Mouse (Mus musculus): ENCODE results near the gene Caskin2.

Caskin2 gene

GRCm38 (mm10) chr11:115805005-115805404 is 8.4 kb downstream of the Caskin2 start:
- DNase-seq (ENCODE audit: low spot score), result no peak

- DNase-seq (ENCODE audit: low spot score), result no peak
Measured at GRCm38 (mm10) chr11:115803072-115803709, 10.2 kb downstream of the Caskin2 start.

GRCm38 (mm10) chr11:115800981-115801380 is 12.5 kb downstream of the Caskin2 start:
- no peak for DNase-seq (ENCODE audit: low spot score)

DNA sequence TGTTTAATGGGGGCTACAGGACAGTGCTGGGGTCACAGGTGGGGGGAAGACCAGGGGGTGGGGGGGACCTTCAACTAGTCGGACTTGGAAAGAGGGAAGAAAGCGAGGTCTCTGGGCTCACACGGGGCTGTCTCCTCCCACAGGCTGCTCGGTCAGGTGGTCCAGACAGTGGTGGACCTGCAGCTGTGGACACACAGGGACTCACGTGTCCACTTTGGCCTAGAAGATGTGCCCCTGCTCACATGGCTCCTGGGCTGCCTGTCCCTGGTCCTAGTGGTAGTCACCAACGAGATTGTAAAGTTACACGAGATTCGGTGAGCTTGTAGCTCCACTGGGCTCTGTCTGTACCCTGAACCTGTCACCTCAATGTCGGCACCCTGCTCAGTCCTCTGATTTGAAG is 15.8 kb downstream of the Caskin2 start:
- no peak for DNase-seq (ENCODE audit: low spot score)

- no peak for DNase-seq (ENCODE audit: low spot score)
Measured at GRCm38 (mm10) chr11:115796898-115797297, 16.5 kb downstream of the Caskin2 start.

- DNase-seq (ENCODE audit: low spot score), result no peak
Measured at GRCm38 (mm10) chr11:115792353-115792752, 21.1 kb downstream of the Caskin2 start.

DNA sequence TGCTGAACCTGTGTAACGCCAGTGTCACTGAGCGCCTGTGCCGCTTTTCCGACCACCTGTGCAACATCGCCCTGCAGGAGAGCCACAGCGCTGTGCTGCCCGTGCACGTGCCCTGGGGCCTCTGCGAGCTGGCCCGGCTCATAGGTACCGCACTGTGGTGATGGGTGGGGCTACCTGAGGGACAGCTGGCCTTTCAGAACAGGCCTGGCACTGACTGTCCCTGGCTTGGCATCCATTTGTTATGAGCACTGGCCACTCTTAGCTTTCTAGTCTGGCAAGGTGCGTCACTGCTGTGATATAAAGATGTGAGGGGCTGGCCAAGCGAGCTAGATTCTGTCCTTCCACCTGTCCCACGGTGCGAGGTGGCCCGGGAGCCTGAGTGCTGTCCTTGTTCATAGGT is 21.5 kb downstream of the Caskin2 start:
- DNase-seq (ENCODE audit: low spot score), result no peak

- DNase-seq (ENCODE audit: low spot score), result no peak
Measured at GRCm38 (mm10) chr11:115789787-115790186, 23.7 kb downstream of the Caskin2 start.

GRCm38 (mm10) chr11:115786473-115786872 is 27.0 kb downstream of the Caskin2 start:
- no peak for DNase-seq (ENCODE audit: low spot score)

DNA sequence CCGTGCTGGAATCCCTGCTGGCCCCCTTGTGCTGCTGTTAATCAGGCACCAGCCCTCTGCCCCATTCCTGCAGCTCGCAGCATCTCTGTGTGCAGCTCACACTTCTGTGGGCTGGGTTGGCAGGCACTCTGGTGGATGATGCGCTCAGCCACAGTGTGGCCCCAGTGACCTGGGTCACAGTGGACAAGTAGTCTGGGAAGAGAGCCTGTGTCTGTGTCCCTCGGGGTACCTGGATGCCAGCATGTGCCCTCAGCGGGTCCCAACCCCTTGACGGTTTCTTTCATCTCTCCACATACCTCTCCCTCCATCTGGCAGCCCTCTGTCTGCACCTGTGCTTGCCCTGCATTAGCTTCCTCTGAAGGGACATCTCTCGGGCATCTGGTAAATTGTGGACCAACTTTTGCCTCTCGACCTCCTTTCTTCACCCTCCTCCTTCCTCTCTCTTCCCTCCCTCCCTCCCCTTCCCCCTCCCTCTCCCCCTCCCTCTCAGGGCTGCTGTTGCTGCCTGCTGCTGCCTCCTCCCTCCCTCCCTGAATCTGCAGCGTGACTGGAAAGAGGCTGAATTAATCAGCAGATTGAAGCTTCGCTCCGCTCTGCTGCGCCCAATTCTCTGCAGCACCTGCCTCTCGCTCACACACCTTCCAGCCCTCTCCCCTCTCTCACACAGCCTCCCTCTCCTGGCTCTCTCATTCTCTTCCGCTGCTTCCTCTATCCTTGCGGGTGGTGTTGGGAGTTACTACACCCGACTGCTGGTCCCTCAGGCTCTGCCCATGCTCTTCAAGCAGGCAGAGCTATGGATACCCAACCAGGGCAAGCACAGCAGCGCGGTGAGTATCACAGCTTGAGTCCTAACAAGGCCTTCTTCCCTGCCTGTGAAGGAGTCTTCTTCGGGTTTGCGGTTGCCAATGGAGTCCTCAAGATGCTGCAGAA is 33.0 kb downstream of the Caskin2 start:
- DNase-seq (ENCODE audit: low spot score), result no peak

DNA sequence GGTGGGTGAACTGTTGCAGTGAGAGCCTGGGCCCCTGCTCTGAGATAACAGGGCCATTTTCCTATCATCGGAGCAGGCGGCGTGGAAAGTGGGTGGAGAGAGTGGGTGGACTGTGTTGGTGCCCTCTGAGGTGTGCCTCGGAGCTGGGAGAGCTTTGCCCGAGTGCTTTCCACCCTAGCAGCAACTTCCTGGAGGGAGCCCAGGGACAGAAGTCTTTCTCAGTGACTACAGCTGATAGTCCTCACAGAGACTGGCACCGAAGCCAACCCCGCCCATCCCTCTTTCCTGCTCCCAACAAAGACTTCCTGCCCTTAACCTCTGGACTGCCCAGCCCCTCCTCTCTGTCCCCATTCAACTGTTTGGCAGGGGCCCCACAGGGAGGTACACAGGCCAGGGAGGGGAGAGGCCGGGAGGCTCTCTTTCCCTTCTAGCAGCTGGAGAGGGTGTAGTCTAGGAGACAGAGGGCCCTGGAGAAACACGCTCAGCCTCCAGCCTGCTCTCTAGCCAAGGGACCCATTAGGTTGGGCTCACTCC is 34.3 kb downstream of the Caskin2 start:
- DNase-seq (ENCODE audit: low spot score), result peak; percentile 75

DNA sequence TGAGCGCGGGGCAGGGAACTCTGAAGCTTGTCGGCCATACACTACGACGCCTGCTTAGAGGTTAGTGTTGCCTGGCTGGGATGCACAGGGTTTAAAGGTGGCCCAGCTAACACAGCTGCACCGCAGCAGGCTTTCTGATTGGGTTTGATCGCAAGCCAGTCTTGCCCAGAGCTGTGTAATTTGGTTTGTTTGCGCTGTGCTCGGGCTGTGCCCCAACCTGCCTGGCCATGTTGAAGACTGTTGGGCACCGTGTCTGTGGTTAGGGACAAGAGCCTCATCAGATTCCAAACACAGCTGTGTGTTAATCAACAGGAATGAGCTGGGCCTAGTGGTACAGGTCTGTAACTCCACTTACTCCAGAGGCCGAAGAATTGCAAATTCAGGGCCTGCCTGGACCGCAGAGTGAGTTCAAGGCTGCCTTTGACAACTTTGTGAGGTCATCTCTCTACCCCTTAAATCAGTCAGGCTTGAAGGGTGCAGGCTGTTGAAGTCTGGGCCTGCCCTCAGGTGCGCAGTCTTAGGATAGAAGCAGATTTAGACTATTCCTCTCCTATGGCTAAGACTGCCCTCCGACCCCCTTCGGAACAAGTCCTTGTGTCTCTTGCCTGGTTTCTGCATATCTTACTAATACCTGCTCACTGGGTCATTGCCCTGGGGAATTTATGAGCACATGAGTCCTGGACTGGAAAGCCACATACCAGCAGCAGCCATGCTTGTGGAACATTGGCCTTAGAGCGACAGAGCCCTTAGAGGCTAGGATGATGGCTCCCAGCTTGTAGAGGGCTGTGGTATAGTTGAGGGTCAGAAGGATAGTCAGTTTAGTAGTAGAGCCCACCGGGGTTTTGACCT is 35.7 kb downstream of the Caskin2 start:
- no peak for DNase-seq (ENCODE audit: low spot score)

GRCm38 (mm10) chr11:115776954-115777353 is 36.5 kb downstream of the Caskin2 start:
- no peak for DNase-seq (ENCODE audit: low spot score)

GRCm38 (mm10) chr11:115775821-115776665 is 37.4 kb downstream of the Caskin2 start:
- no peak for DNase-seq (ENCODE audit: low spot score)

DNA sequence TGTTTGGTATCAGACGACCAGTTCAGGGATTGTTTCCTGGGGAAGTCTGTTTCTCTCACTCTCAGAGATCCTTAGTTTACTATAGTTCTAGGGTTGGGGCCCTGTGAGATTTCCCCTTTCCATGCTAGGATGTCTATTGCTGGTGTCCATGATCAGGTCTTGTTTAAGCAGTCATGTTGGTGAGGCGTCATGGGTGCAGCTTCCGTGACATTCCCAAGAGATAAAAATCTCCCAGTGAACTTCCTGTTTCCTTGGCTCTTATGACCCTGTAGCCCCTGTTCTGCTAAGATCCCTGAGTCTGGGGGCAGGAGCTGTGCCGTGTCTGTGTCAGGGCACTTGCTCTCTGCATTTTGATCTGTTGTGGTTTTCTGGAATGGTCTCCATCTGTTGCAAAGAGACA is 38.8 kb downstream of the Caskin2 start:
- no peak for DNase-seq (ENCODE audit: low spot score)

GRCm38 (mm10) chr11:115768896-115769295 is 44.5 kb downstream of the Caskin2 start:
- DNase-seq (ENCODE audit: low spot score), result no peak

- no peak for DNase-seq (ENCODE audit: low spot score)
Measured at GRCm38 (mm10) chr11:115766981-115767380, 46.5 kb downstream of the Caskin2 start.

DNA sequence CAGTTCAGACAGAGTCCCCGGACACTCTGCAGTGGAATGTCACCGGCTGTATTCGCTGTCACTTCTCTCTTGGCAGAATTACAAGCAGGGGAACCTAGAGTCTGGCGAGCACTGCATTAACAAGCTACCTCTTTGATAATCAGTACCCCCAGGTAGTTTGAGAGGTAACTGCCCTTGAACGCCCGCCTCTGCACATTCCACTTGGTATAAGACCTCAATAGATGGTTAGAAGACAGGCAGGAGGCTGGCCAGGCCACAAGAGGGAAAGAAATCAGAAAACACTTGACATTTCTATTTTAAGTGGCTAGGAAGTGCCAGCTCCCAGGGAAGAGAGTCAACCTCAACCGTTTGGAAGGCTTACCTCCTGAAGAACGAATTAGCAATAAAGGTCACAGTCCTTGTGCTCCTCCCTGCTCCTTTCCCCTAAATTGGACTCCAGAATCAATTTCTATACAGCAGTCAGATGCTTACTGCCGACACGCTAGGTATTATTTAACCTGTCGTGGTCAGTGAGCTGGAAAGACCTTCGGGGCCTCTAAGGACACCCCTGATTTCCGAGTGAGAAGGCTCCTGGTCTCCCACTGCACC is 47.0 kb downstream of the Caskin2 start:
- no peak for DNase-seq (ENCODE audit: low spot score)

DNA sequence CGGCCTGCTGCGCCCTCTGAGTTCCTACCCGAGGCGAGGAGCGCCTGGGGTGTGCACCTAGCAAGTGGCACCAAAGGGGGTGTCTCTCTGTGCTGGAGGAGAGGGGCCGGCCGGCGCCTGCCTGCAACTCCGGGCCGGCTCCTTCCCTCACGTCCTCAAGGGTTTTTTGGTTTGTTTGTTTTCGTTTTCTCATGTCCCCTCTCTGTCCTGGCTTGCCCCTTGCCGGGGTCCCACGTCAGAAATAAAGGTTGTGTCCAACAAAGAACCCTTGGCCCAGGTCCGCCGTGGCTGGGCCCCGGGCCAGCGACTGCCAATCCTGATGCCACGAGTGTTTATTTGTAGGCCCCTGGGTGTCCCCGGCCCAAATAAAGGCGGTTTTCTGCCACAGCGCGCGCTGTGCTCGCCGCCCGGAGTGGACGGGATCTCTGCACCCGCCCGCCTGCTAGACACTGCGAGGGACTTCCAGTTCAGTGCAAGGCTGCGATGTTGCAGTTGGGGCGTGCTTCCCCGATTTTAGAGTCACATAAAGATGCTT is 47.8 kb downstream of the Caskin2 start:
- DNase-seq (ENCODE audit: low spot score), result peak; percentile 60

DNA sequence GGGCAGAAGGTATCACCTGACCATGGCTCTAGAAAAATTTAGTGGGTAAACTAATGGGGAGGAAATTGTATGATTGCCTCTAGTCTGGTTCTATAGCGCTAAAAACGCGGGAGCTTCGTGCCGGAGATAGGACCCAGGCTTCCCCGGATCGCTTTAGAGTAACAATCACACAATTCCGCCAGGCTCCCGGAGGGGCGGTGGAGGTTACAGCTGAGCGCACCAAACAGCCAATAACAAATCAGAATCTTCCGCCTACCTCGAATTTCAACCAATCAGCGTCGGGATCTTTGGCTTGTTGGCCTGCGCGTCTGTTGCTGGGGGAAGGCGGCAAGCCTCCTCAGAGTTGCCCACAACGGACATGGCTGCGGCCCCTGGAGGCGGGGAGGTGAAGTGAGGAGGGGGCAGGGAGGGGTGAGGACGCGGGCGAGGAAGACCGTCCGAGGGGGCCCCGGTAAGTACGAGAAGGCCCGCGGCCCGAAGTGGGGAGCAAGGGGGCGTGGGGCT is 48.3 kb downstream of the Caskin2 start, which contains the start of gene Tmem94:
Gene Tmem94, plus strand, starts transcription at position 331 of the 504 bp plus-strand sequence.
- DNase-seq (ENCODE audit: low spot score), result peak; percentile 96
